Mouse (Mus musculus) kidney, adult 2 months (tissue): ENCODE measurements around the gene Dyx1c1.

Source experiments
- CTCF ChIP-seq: fragments of 200-500 bp; conservative IDR thresholded peaks from 2 replicates; pipeline ENCODE4 v1.5.1; 2011; ENCODE audit warnings: low read depth, mild to moderate bottlenecking, control low read depth, low read length, moderate library complexity, mixed read lengths; ENCODE audit not compliant: insufficient read depth, insufficient read length
- POLR2A ChIP-seq: fragments of 200-500 bp; IDR thresholded peaks from one replicate; pipeline ENCODE4 v1.6.1; 2011; ENCODE audit warnings: low read depth, low read length, control low read depth

DNA sequence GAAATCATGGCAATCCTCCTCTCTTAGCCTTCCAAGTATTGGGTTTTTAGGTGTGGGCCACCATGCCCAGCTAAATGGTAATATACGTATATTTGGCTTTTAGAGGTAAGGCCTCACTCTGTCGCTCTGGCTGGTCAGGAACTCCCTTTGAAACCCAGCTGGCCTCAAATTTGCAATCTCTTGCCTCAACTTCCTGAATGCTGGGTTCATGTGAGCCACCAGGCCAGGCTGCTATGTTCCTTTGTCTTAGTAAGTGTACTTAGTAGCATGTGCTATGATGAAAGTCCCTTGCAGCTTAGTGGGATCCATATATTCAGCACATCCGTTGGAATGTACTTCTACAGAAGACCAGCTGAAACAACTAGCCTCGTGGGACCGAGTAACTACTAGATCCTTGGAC lies 16.1 kb downstream of the Dyx1c1 start:
- no peak for TF ChIP-seq POLR2A
- no peak for TF ChIP-seq CTCF
